Mouse (Mus musculus) gastrocnemius, postnatal 36 days (tissue): ENCODE results near the gene Ccdc30. TPM values are rescaled to one million over a fixed set of nuclear protein-coding genes. Genes with fewer than 3 reads are reported as not detected.
"Not testable (repeated sequence)": the region's sequence is repeated elsewhere in the genome, so short reads cannot be mapped to it uniquely, and the experiment has no call there.

ENCODE experiments used
- DNase-seq, 2 experiments: peaks; one replicate each; pipeline ENCODE4 v3.0.0; 2022
- intact Hi-C: fragments of 180-260 bp; cut with DNase I; formaldehyde crosslinking; loops from one replicate; pipeline ENCODE4 v1.15.1; 2025
- total RNA-seq, 2 experiments: library from RNA; stranded (reverse); gene quantifications; 2 replicates each; pipeline ENCODE4 v1.2.3; 2021

Gene Ccdc30
- total RNA-seq, 2 experiments from 2014 or later, result 0.20 to 0.28 TPM

- intact Hi-C loops, result loop anchor here (5.0 kb wide), 1 partner anchor 84 kb away; no protein-coding TSS in a partner anchor
- no peak for DNase-seq
These were observed 94.3 kb downstream of the Ccdc30 start for GRCm38 (mm10) chr4:119320896-119321550.

GRCm38 (mm10) chr4:119320131-119320830 lies 95.0 kb downstream of the Ccdc30 start, which contains the start of gene Ppih:
TSS of gene Ppih (minus strand) at chr4:119320546.
- DNase-seq, result peak; percentile 91 to 95
- intact Hi-C loops, result loop anchor here (5.0 kb wide), 1 partner anchor 83 kb away; no protein-coding TSS in a partner anchor

DNA sequence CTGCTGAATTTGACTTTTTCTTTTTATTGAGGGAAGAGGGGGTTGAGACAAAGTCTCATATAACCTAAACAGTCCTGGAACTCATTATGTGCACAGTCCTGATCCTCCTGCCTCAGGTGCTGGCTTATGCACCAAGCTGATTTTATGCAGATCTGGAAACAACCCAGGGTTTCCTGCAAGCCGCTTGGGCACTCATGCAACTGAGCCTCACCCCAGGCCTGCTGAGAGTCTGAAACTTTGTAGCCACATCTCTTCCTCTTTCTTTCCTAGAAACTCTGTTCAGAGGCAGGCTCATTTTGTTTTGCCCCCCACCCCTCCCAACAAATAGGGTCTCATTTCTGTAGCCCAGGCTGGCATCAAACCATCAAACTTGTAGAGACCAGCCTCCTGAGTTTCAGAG lies 101.6 kb downstream of the Ccdc30 start:
- intact Hi-C loops, result no loop called here
- DNase-seq, result no peak

DNA sequence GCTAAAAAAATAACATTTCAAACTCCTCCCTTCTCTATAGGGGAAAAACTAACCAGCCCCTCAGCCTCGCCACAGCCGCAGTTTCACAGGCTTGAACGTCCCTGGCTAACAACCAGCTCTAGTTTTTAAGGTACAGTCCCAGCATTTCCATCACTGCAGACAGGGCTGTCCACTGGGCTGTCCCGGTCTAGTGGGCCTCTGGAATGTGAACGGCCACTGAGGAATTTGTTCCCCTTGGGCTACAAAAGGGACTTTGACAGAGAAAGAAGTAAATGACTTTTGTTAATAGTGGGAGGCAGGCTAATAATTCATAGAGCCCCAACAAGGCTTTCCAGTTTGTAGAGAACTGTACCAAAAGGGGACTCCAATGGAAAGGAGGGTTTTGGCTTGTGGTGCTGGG lies 109.9 kb downstream of the Ccdc30 start:
- no peak for DNase-seq
- intact Hi-C loops, result no loop called here

GRCm38 (mm10) chr4:119303291-119303690 lies 112.0 kb downstream of the Ccdc30 start:
- intact Hi-C loops, result no loop called here

DNA sequence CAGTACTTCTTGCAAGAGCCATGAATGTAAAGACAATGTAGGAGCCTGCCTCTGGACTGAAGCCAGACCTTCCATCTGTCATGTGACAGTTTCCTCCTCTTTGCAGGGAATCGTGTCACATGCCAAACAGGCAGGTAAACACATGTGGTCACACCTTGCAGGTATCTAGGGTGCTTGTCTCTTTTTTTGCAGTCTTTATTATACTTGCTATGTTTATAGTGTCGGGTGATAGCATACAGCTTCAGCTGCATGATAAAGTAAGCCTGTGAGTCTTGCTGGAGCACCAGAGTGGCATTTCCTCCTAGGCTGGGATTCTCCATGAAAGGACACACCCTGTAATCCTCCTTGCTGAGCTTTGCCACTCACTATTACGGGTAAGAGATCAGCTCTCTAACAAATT lies 113.5 kb downstream of the Ccdc30 start:
- intact Hi-C loops, result no loop called here
- DNase-seq, result no peak

More at GRCm38 (mm10) chr4:119303291-119303690, 112.0 kb downstream of the Ccdc30 start:
- no peak for DNase-seq

- intact Hi-C loops, result no loop called here
- DNase-seq, result no peak
These were observed 114.6 kb downstream of the Ccdc30 start for GRCm38 (mm10) chr4:119300761-119301160.

- DNase-seq, result no peak
- intact Hi-C loops, result no loop called here
These were observed 118.0 kb downstream of the Ccdc30 start for GRCm38 (mm10) chr4:119297361-119297760.

- no peak for DNase-seq
- intact Hi-C loops, result no loop called here
These were observed 120.2 kb downstream of the Ccdc30 start for GRCm38 (mm10) chr4:119295134-119295453.

DNA sequence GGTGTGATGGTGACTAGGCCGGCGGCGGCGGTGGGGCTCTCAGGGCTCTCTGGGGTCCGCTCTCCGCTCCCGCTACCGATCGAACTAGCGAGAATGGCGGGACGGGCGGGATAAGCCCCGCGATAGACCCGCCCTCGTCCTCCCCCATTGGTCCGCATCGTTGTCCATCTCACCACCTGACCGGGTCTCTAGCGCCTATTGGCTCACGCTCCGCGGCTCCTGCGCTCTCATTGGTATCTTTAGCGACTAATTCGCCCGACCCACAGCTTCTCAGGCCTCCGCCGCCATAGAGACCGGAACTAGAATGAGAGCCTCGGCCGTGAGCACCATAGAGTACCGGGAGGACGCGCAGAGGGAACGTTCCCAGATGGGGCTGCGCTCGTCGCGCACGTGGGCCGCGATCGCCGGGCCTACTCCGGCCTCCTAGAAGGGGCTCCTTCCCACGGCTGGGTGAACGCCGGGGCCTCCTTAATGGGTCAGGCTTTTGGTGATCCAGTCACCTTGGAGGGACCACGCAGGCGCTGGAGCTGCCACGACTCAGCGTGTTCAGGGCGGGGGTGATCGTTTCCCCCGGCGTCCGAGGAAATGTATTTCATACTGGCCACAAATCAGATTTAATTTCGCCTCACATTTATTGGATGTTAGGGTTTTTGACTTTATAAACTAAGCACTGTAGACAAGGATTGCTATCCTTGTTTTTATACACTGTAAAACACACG lies 120.7 kb downstream of the Ccdc30 start, which contains the start of gene Ybx1:
Ybx1 (minus strand) TSS at position 190 of the 719 bp plus-strand sequence.
- intact Hi-C loops, result loop anchor here (5.0 kb wide), 1 partner anchor 47 kb away; no protein-coding TSS in a partner anchor
- DNase-seq, result peak; percentile 100

DNA sequence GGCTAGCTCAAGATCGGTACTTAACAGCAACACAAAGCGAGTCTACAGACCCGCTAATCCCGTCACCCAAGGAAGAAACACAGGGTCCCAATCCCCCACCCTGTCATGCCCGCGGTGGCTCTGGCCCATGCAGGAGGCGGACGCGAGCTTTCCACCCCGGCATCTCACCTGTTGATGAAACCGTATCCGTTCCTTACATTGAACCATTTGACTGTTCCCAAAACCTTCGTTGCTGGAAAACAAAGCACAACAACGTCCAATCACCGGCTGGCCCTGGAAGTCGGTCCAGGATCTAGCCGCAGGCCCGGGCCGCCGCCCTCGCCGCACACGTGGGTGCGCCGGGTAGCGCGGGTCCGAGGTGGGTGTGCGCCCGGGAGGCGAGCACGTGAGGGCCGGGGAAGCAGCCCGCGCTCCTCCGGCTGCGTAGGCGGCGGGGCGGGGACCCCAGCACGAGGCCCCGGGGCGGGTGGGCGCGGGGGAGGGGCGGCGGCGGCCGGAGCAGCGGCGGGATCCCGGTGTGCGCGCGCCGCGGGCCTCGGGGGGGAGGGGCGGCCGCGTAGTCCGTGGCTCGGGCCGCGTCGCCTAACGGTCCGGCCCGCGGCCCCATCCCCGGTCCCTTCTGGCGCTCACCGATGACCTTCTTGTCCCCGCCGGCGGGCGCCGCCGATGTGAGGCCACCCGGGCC lies 121.6 kb downstream of the Ccdc30 start:
- intact Hi-C loops, result loop anchor here (5.0 kb wide), 1 partner anchor 46 kb away; no protein-coding TSS in a partner anchor
- peak in 1 of 2 experiments; percentile 15 for DNase-seq

DNA sequence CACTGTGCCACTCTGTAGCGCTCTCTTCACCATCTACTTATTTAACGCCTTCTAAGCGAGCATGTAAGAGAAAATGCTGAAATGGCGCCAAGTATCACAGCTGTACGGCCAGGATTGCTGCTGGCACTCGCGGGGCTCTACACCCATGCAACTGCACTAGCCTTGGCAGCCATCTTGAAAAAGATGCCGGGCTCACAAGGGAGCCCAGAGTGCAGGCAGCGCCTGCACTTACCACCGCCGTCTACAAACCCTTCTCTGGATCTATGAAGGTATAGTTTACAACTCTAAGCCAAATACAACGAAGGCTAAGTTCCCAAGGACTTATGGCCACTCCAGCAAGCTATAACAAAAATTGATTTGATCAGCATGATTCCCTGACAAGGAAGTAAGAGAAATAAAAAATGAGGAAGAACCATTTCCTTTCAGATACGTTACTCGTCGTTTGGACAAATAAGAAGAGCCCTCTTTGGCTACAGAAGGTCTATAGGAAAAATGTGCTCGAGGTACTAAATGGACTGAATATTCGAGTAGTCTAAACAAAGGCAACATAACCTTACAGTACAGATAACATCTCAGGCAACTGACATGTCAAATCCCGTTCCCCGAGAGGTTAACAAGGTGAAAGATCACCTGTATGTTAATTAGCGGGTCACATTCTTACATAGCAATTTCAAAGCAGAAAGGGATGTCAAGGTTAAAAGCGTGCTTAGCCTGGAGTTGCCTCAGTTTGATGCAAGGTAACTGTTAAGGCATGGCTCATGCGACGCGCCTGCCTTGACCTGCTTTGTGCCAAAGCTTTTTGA lies 122.3 kb downstream of the Ccdc30 start:
- DNase-seq, result peak; percentile 15 to 31

DNA sequence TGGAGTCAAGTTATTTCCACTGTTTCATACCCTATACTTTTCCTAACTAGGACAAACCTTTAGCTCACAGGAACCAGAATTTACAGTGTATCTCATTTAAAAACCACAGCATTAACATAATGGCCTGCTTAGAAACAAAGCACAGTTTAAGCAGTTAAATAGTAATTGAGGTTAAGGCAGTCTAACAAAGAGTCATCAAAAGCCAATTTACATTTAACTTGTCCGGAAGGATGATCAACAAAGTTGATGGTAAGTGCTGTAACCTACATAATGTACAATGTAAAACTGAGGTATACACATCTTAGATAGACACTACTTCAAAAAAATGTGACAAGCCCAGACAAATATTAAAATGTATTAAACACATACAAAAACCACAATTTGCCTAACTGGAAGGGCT lies 123.4 kb downstream of the Ccdc30 start:
- intact Hi-C loops, result loop anchor here (5.0 kb wide), 1 partner anchor 45 kb away; no protein-coding TSS in a partner anchor
- DNase-seq, result no peak

More for the DNA sequence above, 122.3 kb downstream of the Ccdc30 start:
- intact Hi-C loops, result loop anchor here (5.0 kb wide), 1 partner anchor 46 kb away; no protein-coding TSS in a partner anchor

GRCm38 (mm10) chr4:119285336-119285735 lies 130.0 kb downstream of the Ccdc30 start:
- no peak for DNase-seq
- intact Hi-C loops, result no loop called here

DNA sequence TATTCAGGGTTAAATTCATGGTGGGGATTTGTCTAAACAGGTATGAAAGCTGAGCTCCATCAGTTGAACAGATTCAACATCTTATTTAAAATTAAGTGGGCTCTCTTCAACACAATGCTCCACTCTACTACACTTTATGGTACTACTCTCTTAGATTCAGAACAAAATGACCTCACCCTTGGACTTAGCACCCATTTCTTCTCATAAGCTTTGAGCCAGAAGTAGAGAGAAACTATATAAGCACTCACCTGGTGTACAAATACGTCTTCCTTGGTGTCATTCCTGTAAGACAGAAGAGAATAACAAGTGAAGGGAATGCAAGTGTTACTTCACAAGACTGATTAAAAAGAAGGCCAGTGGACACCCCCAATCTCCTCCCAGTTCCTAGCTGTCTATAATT lies 130.5 kb downstream of the Ccdc30 start:
- intact Hi-C loops, result no loop called here
- DNase-seq, result no peak

- DNase-seq, intact Hi-C loops: not testable (repeated sequence)
These were observed 136.5 kb downstream of the Ccdc30 start for GRCm38 (mm10) chr4:119278784-119279183.

GRCm38 (mm10) chr4:119275726-119276125 lies 139.6 kb downstream of the Ccdc30 start:
- intact Hi-C loops, result no loop called here
- no peak for DNase-seq

DNA sequence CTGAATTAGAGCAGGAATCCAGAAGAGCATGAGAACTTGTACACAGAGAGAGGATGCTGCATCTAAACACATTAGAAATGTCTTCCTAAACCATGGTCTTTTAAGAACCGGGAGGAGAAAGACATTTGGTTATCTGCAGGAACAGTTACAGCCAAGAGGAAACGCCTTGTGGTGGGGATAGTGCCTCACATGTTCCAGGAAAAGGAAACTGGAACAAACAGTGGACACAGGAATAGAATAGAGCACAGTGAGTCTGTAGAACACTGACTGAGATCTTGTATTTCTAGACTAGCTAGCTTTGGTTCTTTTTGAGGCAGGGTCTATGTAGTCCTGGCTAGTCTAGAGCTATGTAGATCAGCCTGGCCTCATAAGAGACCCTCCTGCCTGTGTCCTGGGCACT lies 140.1 kb downstream of the Ccdc30 start:
- intact Hi-C loops, result no loop called here
- no peak for DNase-seq

DNA sequence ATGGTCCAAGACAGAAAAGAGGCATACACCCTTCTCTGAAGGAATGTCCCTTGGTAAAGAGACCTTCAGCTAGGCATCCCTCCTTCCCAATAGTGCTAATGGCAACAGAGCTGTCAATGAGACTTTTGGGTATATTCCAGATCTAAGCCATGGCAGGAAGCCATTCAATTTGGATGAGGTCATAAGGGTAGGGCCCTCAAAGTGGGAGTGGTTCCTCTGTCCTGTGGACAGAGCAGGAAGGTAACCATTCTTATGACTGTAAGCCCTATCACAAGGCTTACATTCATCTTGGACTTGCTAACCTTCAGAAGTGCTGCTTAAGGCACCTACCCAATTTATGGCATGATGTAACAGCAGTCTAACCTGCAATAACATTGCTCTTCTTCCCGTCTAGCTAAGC lies 140.7 kb downstream of the Ccdc30 start:
- intact Hi-C loops, result no loop called here
- peak in 1 of 2 experiments; percentile 4 for DNase-seq
